Mouse (Mus musculus): ENCODE measurements around the gene Gm3839.
"Not testable (repeated sequence)": the region's sequence is repeated elsewhere in the genome, so short reads cannot be mapped to it uniquely, and the experiment has no call there.

The Gm3839 gene

GRCm38 (mm10) chr14:11356626-11357025 lies at the start of gene Gm3839:
Gm3839 (minus strand) TSS chr14:11356726.
- not testable (repeated sequence) for DNase-seq (ENCODE audit: low spot score in 2 of 2)

- DNase-seq (ENCODE audit: low spot score in 2 of 2) = no peak
Measured at GRCm38 (mm10) chr14:11405661-11406060, 49.1 kb upstream of the Gm3839 start.

- no peak for DNase-seq (ENCODE audit: low spot score in 2 of 2)
Measured at GRCm38 (mm10) chr14:11377846-11378245, 21.3 kb upstream of the Gm3839 start.

GRCm38 (mm10) chr14:11375225-11375624 lies 18.7 kb upstream of the Gm3839 start:
- DNase-seq (ENCODE audit: low spot score in 2 of 2) = no peak

GRCm38 (mm10) chr14:11346086-11346485 lies 10.4 kb downstream of the Gm3839 start:
- no peak for DNase-seq (ENCODE audit: low spot score in 2 of 2)

GRCm38 (mm10) chr14:11329993-11330392 lies 26.5 kb downstream of the Gm3839 start:
- DNase-seq (ENCODE audit: low spot score in 2 of 2) = no peak

- DNase-seq (ENCODE audit: low spot score in 2 of 2) = peak in 1 of 2 experiments; percentile 26
Measured at GRCm38 (mm10) chr14:11307079-11307478, 49.4 kb downstream of the Gm3839 start.

GRCm38 (mm10) chr14:11287956-11288355 lies 68.6 kb downstream of the Gm3839 start:
- not testable (repeated sequence) for DNase-seq (ENCODE audit: low spot score in 2 of 2)

- DNase-seq (ENCODE audit: low spot score in 2 of 2) = no peak
Measured at GRCm38 (mm10) chr14:11257161-11257705, 99.3 kb downstream of the Gm3839 start.

GRCm38 (mm10) chr14:11248053-11248452 lies 108.5 kb downstream of the Gm3839 start:
- DNase-seq (ENCODE audit: low spot score in 2 of 2) = no peak

GRCm38 (mm10) chr14:11244546-11244945 lies 112.0 kb downstream of the Gm3839 start:
- no peak for DNase-seq (ENCODE audit: low spot score in 2 of 2)

GRCm38 (mm10) chr14:11232086-11232485 lies 124.4 kb downstream of the Gm3839 start:
- no peak for DNase-seq (ENCODE audit: low spot score in 2 of 2)
